Mouse (Mus musculus) testis, adult 2 months (tissue): Measurements from ENCODE around the gene Cdt1. TPM values are rescaled to one million over a fixed set of nuclear protein-coding genes. Genes with fewer than 3 reads are reported as not detected.
A peak's percentile ranks its signal among the peaks of the same experiment; 100 is the strongest.

Experiments
- H3K27ac ChIP-seq: fragments of 200-500 bp; 2 replicates; pipeline ENCODE4 v1.5.1; 2012; ENCODE audit warnings: low read depth, low read length; ENCODE audit not compliant: control insufficient read depth, insufficient read depth
- H3K27me3 ChIP-seq: fragments of 200-500 bp; 2 replicates; pipeline ENCODE4 v1.6.1; 2012; ENCODE audit warnings: mild to moderate bottlenecking, low read length, moderate library complexity; ENCODE audit not compliant: control insufficient read depth, insufficient read depth
- H3K36me3 ChIP-seq: fragments of 200-500 bp; 2 replicates; pipeline ENCODE4 v1.6.1; 2012; ENCODE audit warnings: mild to moderate bottlenecking, low read length; ENCODE audit not compliant: control insufficient read depth, insufficient read depth
- H3K4me1 ChIP-seq: fragments of 200-500 bp; 2 replicates; pipeline ENCODE4 v1.6.1; 2012; ENCODE audit warnings: low read length; ENCODE audit not compliant: control insufficient read depth, insufficient read depth
- H3K4me3 ChIP-seq: fragments of 200-500 bp; 2 replicates; pipeline ENCODE4 v1.5.1; 2012; ENCODE audit warnings: low read depth, mild to moderate bottlenecking, low read length, moderate library complexity, mixed read lengths; ENCODE audit not compliant: control insufficient read depth
- CTCF ChIP-seq: fragments of 200-500 bp; IDR thresholded peaks from 2 replicates; pipeline ENCODE4 v1.5.1; 2012; ENCODE audit warnings: low read depth, mild to moderate bottlenecking, inconsistent platforms, low read length, moderate library complexity; ENCODE audit not compliant: control insufficient read depth, insufficient read depth, insufficient replicate concordance
- POLR2A ChIP-seq: fragments of 200-500 bp; IDR thresholded peaks from 2 replicates; pipeline ENCODE4 v1.6.1; 2012; ENCODE audit warnings: low read depth, mild to moderate bottlenecking, inconsistent platforms, low read length, moderate library complexity; ENCODE audit not compliant: control insufficient read depth
- polyA plus RNA-seq: library from polyadenylated mRNA; depleted of rRNA; stranded (reverse); fragments of >200 nt; gene quantifications from 2 replicates; pipeline ENCODE4 v1.2.3, GENCODE M21; 2012

Cdt1 gene
- polyA plus RNA-seq, 1 experiment = 4.5 TPM

DNA sequence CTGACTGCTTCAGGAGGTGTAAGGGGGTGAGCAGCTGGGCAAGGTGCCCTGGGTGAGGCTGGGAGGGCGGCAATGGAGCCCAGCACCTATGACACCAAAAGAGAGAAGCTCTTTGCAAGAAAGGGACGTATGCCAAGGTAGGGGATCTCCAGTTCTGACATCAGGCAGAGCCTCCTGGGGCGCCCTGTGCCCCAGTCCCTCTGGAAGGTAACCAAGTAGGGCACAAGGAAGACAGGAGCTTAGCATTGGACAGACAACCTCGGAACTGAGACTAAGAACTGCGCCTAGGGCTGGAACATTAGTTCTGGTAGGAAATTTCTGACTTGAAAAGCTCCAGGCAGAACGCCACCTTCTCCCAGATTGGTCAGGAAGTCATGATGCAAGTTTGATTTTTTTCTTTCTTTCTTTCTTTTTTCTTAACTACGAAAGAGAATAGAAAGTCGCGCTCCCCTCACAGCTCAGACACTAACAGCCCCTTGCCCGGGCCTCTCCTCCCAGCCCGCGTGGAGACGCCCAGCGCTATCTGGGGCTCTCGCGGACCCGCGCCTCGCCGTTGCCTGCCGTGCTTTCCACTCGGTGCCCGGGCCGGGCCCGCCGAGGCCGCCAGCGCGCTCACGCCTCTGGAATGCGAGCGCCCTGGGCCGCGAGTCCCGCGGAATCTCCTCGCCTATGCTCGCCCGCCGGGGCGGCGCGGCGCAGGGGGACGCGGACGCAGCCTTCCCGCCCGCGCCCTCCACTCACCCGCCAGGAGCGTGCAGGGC is 17.4 kb upstream of the Cdt1 start:
- H3K27ac ChIP-seq = no peak overlapping the region
- no peaks in the 10 kb centered on the region for H3K36me3 ChIP-seq
- H3K27me3 ChIP-seq = no peaks in the 10 kb centered on the region
- peaks cover 29% of the 10 kb centered on the region for H3K4me1 ChIP-seq
- H3K4me3 ChIP-seq = peak overlapping the region; percentile 72
- TF ChIP-seq POLR2A = no peak
- no peak for TF ChIP-seq CTCF

DNA sequence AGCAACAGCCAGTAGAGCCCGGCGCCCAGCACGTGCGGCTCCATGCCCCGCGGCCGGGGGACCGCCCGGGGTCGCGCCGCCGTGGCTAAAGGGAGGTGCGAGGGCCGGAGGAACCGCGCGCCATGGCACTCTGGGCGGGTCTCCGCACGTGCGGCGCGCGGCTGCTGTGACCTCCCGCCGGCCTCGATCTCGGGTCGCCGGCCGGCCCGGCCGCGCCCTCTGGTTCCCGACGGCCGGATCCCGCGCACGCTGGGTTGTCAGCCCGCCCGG is 16.9 kb upstream of the Cdt1 start:
- Histone ChIP-seq H3K27ac (no peak overlapping the region), H3K36me3 (no peaks in the 10 kb centered on the region), H3K4me3 (peak overlapping the region; percentile 72), H3K4me1 (peaks cover 29% of the 10 kb centered on the region), H3K27me3 (no peaks in the 10 kb centered on the region)
- TF ChIP-seq POLR2A = no peak

GRCm38 (mm10) chr8:122551265-122552051 is 16.4 kb upstream of the Cdt1 start, which contains the start of gene Piezo1:
TSS of gene Piezo1 (minus strand) at chr8:122551329.
- Histone ChIP-seq H3K36me3 (no peaks in the 10 kb centered on the region), H3K4me1 (peaks cover 25% of the 10 kb centered on the region), H3K27ac (no peak within 1 kb of the TSS), H3K27me3 (no peaks in the 10 kb centered on the region), H3K4me3 (peak within 1 kb of the TSS; percentile 72)
- TF ChIP-seq CTCF (peak; percentile 93), POLR2A (no peak; the same call in 1 of the 2 replicates)

DNA sequence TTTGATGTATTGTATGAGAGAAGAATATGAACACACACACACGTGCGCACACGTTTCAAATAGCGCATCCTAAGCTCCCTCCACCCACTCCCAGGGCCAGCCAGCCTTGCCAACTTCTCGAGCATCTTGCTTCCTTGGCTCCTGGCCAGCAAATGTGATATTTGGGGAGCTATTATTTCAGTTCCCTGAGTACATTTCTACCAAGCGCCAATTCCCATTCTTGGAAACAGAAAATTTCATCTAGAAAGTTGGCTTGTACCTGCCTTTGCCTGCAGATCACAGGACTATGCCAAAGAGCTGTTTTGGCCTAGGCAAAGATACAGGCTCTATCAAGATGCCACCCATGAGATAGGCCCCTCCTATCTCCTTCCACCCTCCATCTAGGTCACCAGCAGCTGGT is 13.0 kb upstream of the Cdt1 start:
- Histone ChIP-seq H3K4me1 (peaks cover 32% of the 10 kb centered on the region), H3K27me3 (no peaks in the 10 kb centered on the region), H3K27ac (no peak overlapping the region), H3K4me3 (no peak overlapping the region), H3K36me3 (no peaks in the 10 kb centered on the region)
- TF ChIP-seq CTCF (no peak), POLR2A (no peak)

DNA sequence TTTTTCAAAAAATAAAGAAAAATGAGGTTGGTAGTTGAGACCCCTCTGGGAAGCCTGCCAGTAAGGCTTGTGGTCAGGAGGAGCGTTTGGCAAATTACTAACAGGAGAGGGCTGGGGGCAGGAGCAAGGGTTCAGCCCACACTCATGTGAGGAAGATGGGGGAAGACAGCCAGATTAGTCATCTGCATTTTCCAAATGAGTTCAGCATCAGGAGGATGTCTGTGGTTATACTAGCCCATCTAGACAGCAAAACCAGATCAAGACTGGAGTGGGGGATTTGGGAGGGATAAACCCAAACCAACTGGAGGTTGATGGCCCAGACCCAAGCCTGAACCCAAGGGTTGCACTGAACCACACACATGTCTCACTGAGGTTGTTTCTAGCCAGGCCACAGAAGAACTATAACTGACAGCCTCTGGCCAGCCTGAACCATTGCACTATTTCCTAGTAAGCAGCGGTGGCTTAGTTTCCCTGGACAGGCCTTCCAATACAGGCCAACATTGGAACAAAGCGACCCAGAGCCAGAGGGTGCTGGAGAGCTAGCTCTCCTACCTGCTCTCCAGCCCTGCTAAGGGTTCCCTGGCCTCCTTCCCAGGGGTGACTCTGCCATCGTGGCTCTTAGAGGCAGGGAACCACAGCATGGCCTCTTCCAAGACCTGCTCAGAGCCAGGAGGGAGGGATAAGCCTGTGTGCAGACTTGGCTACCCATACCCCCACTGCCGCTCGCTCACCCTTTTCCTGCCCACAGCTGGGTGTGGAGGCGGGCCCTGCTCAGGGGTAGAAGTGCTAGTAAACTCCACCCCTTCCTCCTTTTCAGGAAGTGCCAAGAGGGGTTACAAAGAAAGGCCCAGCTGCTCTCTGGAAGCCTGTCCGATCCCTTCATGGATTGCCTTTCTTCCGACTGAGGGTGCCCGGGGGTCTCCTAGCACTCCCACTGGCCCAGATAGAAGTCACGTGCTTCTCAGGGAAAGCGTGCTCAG is 11.5 kb upstream of the Cdt1 start:
- Histone ChIP-seq H3K4me1 (peaks cover 23% of the 10 kb centered on the region), H3K27me3 (no peaks in the 10 kb centered on the region), H3K27ac (no peak overlapping the region), H3K4me3 (no peak overlapping the region), H3K36me3 (no peaks in the 10 kb centered on the region)
- TF ChIP-seq POLR2A = no peak
- no peak for TF ChIP-seq CTCF

DNA sequence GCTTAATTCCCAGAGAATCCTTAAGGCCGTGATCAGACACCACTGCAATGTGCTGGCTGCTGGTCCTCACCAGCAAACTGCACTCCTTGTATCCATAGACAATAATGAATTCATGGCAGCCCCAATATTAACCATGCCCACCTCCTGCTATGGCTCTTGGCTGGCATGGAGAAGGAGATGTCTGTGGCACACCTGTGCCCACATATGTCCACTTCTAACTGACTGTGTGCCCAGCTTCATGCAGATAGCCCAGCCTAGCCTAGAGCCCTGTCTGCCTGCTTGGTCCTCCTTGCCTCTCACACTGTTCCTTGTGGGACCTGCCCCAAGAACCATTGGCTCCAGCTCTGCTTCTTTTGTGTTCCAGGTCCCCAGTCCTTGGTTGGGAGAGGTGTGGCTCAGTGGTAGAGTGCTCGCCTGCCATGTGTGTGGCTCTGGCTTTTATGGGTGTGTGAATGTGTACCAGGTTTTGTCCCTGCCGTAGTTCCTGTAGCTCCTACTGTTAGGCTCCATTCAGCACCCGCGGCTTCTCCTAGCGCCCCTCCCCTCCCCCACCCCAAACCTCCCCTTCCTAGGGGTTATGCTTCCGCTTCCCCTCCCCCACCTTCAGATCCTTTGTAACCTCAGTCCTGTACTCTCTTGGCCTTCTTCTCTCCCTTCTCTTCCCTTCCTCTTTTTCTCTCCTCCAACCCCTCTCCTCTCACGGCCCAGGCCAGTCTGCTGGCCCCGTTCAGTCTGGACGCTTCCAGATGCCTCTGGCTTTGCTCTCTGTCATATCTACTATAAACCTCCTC is 10.4 kb upstream of the Cdt1 start:
- H3K27ac ChIP-seq = no peak overlapping the region
- no peak for TF ChIP-seq CTCF
- TF ChIP-seq POLR2A = no peak
- H3K27me3 ChIP-seq = no peaks in the 10 kb centered on the region
- peaks cover 16% of the 10 kb centered on the region for H3K4me1 ChIP-seq
- H3K4me3 ChIP-seq = no peak overlapping the region
- no peaks in the 10 kb centered on the region for H3K36me3 ChIP-seq
